Comparison of ENCODE assay signal across 10 mouse cellular contexts in the genomic region with DNA sequence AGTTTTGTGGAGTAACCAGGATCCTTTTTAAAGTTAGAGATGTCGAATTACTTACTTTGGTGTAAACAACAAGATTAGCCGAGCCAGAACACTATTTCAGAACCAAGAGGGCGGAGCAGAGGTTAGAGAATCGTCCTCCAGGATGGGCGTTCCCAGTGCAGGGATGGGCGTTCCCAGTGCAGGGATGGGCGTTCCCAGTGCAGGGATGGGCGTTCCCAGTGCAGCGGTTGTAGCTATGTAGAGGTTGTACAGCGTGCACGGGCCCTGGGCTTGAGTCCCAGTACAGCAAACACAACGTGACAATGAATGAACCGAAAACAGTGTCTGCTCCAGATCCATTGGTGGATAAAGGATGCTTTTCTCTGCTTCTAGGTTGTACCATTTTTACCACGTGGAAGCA.
DNase-seq lines count a peak whose midpoint lies in the region; ATAC-seq and TF ChIP-seq lines count a peak whose summit lies in the region.
"Had no signal": no experiment of that assay in that cellular context is flagged by ENCODE, and none has a peak within 500 bp of the region (broad histone marks: within the 10 kb centered on the region; RNA-seq: fewer than 3 reads in every experiment).

No protein-coding gene starts in this region.

- no peaks in the 10 kb centered on the region for H3K27me3 ChIP-seq in midbrain, embryonic 11.5 days (ENCODE audit: control insufficient read depth, insufficient read depth, low read length)
- no peaks in the 10 kb centered on the region for H3K27me3 ChIP-seq in midbrain, embryonic 13.5 days
- H3K27me3 ChIP-seq in liver, adult 2 months (ENCODE audit: control insufficient read depth, insufficient read depth, low read length) = no peaks in the 10 kb centered on the region
- no peaks in the 10 kb centered on the region for H3K27me3 ChIP-seq in stomach, embryonic 15.5 days (replicated peaks)
- H3K27me3 ChIP-seq: limb, embryonic 12.5 days had no signal

- TF ChIP-seq CTCF in gastrocnemius, adult 2 months (IDR thresholded peaks at IDR 0.05) = no peak
- no peak for TF ChIP-seq CTCF in liver, adult 2 months (IDR thresholded peaks at IDR 0.05; ENCODE audit: low read depth, low read length)

- H3K9ac ChIP-seq in midbrain, embryonic 11.5 days (ENCODE audit: low read length) = no peak overlapping the region
- no peak overlapping the region for H3K9ac ChIP-seq in midbrain, embryonic 13.5 days (replicated peaks)
- H3K9ac ChIP-seq in liver, adult 2 months (ENCODE audit: low read depth, low read length) = no peak overlapping the region
- H3K9ac ChIP-seq in stomach, embryonic 15.5 days = no peak overlapping the region
- H3K9ac ChIP-seq: limb, embryonic 12.5 days had no signal

- H3K79me2 ChIP-seq in liver, adult 2 months (ENCODE audit: control insufficient read depth, insufficient read depth, low read length) = no peaks in the 10 kb centered on the region

- intact Hi-C loops in gastrocnemius, adult 2 months (cut with DNase I) = no loop called here

- no peak overlapping the region for H3K4me2 ChIP-seq in midbrain, embryonic 11.5 days
- H3K4me2 ChIP-seq in midbrain, embryonic 13.5 days (replicated peaks) = no peak overlapping the region
- peak overlapping the region; percentile 1; the same call in 1 of the 2 replicates for H3K4me2 ChIP-seq in stomach, embryonic 15.5 days
- H3K4me2 ChIP-seq: limb, embryonic 12.5 days had no signal

- H3K4me3 ChIP-seq in gastrocnemius, adult 2 months = no peak overlapping the region
- H3K4me3 ChIP-seq in midbrain, embryonic 11.5 days (ENCODE audit: low read depth, low read length) = no peak overlapping the region
- H3K4me3 ChIP-seq in midbrain, embryonic 13.5 days (replicated peaks) = no peak overlapping the region
- H3K4me3 ChIP-seq in liver, adult 2 months (ENCODE audit: insufficient read depth, low read depth, low read length) = no peak overlapping the region
- H3K4me3 ChIP-seq in stomach, embryonic 15.5 days (replicated peaks) = no peak overlapping the region
- H3K4me3 ChIP-seq: limb, embryonic 12.5 days had no signal

- H3K9me3 ChIP-seq in midbrain, embryonic 11.5 days (ENCODE audit: control insufficient read depth, low read length) = no peaks in the 10 kb centered on the region
- H3K9me3 ChIP-seq in midbrain, embryonic 13.5 days = no peaks in the 10 kb centered on the region
- no peaks in the 10 kb centered on the region for H3K9me3 ChIP-seq in stomach, embryonic 15.5 days
- H3K9me3 ChIP-seq: limb, embryonic 12.5 days had no signal

- peak; percentile 17 for DNase-seq in gastrocnemius, adult 2 months
- DNase-seq in gastrocnemius, postnatal 10 days = no peak
- no peak for DNase-seq in midbrain, embryonic 11.5 days (ENCODE audit: low spot score, missing footprints)
- DNase-seq in liver, adult 2 months (ENCODE audit: extremely low read depth, low read depth, low spot score) = peak; percentile 14
- no peak for DNase-seq in embryo, embryonic 9.5 days (ENCODE audit: extremely low spot score)
- no peak for DNase-seq in MN1 (ENCODE audit: low spot score)
- DNase-seq: cerebellum, adult 9-11 months had no signal

- no peaks in the 10 kb centered on the region for H3K36me3 ChIP-seq in midbrain, embryonic 11.5 days (ENCODE audit: control insufficient read depth, insufficient read depth, low read length)
- H3K36me3 ChIP-seq in midbrain, embryonic 13.5 days = no peaks in the 10 kb centered on the region
- no peaks in the 10 kb centered on the region for H3K36me3 ChIP-seq in liver, adult 2 months (ENCODE audit: control insufficient read depth, insufficient read depth, low read length)
- no peaks in the 10 kb centered on the region for H3K36me3 ChIP-seq in stomach, embryonic 15.5 days
- H3K36me3 ChIP-seq: limb, embryonic 12.5 days had no signal

- no peak for TF ChIP-seq POLR2A in liver, adult 2 months (IDR thresholded peaks at IDR 0.05; ENCODE audit: extremely low read depth, insufficient read depth, low read length)

- WGBS in midbrain, embryonic 11.5 days = 55% methylated on average over 14 of the region's 14 CpGs
- WGBS in midbrain, embryonic 13.5 days = 47% methylated on average over 14 of the region's 14 CpGs
- WGBS in liver, adult 2 months = 57% methylated on average over 14 of the region's 14 CpGs
- WGBS in stomach, embryonic 15.5 days = 41% methylated on average over 14 of the region's 14 CpGs

- H3K27ac ChIP-seq in gastrocnemius, adult 2 months = no peak overlapping the region
- no peak overlapping the region for H3K27ac ChIP-seq in midbrain, embryonic 11.5 days (ENCODE audit: low read depth, low read length)
- no peak overlapping the region for H3K27ac ChIP-seq in midbrain, embryonic 13.5 days
- H3K27ac ChIP-seq in liver, adult 2 months (replicated peaks; ENCODE audit: insufficient read depth, low read depth, low read length) = no peak overlapping the region
- H3K27ac ChIP-seq in stomach, embryonic 15.5 days = no peak overlapping the region
- H3K27ac ChIP-seq: limb, embryonic 12.5 days had no signal

- ATAC-seq in midbrain, embryonic 11.5 days (ENCODE audit: low FRiP score) = 0 out of 2 replicates have a peak, but pooled peaks have one; percentile 55
- no peak for ATAC-seq in midbrain, embryonic 13.5 days
- ATAC-seq in stomach, embryonic 15.5 days (ENCODE audit: insufficient read depth, low FRiP score, low read depth) = peak; percentile 60; the same call in 1 of the 2 replicates

- H3K4me1 ChIP-seq in midbrain, embryonic 11.5 days (ENCODE audit: control insufficient read depth, insufficient read depth, low read length) = no peaks in the 10 kb centered on the region
- no peaks in the 10 kb centered on the region for H3K4me1 ChIP-seq in midbrain, embryonic 13.5 days (replicated peaks)
- no peaks in the 10 kb centered on the region for H3K4me1 ChIP-seq in liver, adult 2 months (ENCODE audit: control insufficient read depth, insufficient read depth, low read length)
- H3K4me1 ChIP-seq in stomach, embryonic 15.5 days = no peaks in the 10 kb centered on the region
- H3K4me1 ChIP-seq: limb, embryonic 12.5 days had no signal

Comparison
In these comparisons a context has a peak if more than half of its experiments do, and no peak if none do; other contexts are left out.
1. DNase-seq: peak in gastrocnemius, adult 2 months (single experiment) and liver, adult 2 months (single experiment); none in gastrocnemius, postnatal 10 days (single experiment), midbrain, embryonic 11.5 days (single experiment), embryo, embryonic 9.5 days (single experiment) and MN1 (single experiment).